Mouse (Mus musculus) T-helper 1 cell (primary cell): ENCODE measurements around the gene Arpc1b.
"Not testable (repeated sequence)": the region's sequence is repeated elsewhere in the genome, so short reads cannot be mapped to it uniquely, and the experiment has no call there.

Experiments
- in situ Hi-C: fragments of 300-600 bp; cut with MboI, MseI; formaldehyde crosslinking; loops from one replicate; pipeline ENCODE4 v1.15.1; 2025; ENCODE audit warnings: high pct_unique_total_duplicates

The Arpc1b gene

DNA sequence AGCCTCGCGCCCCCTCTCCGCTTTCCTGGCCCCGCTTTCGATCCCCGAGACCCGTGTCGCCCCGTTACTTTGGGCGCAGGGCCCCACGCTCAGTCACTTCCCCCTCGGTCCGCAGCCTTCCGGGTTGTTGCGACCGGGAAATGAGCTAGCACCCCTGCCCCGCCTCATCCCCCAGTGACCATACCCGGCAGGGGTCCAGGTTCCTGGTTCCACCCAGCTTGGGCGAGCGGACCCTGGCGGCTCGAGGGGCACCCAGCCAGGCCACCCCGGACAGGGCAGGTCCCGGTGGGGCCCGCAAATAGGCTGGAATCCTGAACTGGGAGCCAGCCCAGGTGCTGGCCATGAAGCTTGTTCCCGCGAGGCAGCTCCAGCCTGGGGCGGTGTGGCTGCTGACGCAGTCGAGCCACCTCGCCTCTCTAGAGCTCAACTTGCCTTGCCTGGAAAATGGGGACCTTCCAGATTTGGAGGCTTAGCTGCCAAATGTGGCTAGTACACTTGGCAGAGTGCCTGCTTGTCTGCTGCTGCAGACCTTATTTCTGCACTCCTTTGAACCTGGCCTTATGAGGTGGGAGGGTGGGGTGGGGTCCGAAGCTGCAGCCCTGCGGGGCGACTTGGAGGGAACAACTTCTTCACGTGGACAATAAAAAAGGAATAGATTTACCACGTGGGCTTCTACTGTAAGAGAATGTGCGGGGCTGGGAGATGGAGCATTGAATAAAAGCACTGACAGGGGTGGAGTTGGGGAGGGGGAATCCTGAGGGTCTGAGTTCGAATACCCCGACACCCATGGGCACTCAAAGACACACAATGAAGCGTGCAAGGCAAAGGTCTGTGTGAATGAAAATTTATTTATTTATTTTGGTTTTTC lies 825 bp downstream of the Arpc1b start:
- in situ Hi-C loops, result no loop called here

DNA sequence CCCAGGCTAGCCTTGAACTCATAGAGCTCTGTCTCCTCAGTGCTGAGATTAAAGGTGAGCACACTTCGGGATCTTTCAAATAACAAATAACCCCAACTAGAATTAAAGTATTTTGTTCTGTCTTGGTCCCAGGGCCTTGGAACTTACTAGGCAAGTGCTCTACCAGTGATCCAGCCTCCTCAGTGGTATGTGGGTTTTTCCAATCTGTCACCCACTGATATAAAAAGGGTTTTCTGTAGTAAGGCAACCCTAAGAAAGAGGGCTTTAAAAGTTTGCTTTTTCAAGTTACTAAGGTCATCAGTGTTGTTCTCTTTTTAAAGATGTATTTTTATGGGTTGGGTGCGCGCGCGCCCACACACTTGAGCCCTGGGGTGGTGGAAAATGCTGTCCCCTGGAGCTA lies 1.7 kb downstream of the Arpc1b start:
- in situ Hi-C loops, result no loop called here

DNA sequence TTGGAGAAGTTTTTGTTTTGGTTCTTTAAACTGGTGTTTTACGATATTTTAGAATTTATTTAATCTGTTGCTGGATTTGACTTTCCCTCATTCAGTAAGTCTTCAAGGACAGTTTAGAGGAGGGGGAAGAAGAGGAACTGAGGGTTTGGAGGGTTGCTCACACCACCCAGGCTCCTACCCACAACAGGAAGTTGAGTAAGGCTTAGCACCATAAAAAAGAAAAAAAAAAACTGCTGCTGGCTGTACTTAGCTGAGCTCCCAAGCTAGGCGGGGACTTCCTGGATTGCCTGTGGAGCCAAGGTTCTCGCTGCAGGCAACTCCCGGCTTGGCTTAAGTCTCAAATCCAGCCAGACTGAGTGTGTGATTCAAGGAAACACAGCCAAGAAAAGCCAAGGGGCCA lies 2.3 kb downstream of the Arpc1b start:
- in situ Hi-C loops, result no loop called here

DNA sequence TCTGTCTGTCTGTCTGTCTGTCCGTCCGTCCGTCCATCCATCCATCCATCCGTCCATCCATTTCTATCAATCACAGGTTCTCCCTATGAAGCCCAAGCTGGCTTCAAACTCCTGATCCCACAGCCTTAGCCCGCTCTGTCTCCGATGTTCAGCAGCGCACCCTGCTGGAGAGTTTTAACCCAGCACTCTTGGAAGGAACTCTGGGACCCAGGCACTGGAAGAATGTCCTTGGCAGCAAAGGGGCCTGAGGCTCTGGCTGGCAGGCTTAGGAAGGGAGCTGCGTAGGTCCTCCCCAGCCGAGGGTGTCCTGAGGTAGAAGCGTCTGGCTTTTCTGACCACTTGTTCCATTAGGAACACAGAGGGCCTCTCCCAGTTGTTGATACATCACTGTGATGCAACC lies 2.9 kb downstream of the Arpc1b start:
- in situ Hi-C loops, result no loop called here

DNA sequence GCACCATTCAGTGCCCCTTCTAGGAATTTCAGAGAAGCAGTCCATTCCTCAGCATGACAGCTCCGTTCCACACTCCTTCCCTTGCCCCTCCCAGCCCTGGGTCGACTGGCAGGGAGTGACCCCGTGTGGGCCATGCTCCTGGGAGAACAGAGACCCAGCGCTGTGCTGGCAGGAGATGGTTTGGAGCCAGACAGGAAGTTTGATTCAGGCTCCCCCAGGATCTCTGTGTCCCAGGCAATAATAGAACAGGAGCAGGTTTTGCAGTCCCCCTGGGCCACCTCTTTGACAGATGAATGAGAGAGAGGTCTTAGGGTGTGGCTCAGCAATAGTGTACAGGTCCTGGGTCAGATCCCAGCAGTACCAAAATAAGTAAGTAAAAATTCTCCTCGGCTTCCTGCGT lies 4.0 kb downstream of the Arpc1b start:
- in situ Hi-C loops, result no loop called here

DNA sequence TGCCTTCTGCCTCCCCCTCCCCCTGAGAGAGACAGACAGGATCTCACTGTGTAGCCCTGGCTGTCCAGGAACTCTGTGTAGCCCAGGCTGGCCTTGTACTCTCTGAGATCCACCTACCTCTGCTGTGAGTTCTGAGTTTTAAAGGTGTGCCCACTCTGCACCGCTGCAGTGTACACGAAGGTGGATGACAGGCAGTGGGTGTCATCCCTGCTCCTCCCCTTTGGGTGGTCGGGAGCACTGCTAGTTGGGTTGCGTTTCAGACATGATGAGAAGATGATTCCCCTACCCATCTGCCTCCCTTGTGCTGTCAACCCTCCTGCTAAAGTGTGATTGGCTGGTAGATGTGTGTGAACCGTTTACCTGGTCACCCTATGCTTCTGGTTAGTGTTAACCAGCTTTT lies 4.4 kb downstream of the Arpc1b start:
- in situ Hi-C loops, result no loop called here

DNA sequence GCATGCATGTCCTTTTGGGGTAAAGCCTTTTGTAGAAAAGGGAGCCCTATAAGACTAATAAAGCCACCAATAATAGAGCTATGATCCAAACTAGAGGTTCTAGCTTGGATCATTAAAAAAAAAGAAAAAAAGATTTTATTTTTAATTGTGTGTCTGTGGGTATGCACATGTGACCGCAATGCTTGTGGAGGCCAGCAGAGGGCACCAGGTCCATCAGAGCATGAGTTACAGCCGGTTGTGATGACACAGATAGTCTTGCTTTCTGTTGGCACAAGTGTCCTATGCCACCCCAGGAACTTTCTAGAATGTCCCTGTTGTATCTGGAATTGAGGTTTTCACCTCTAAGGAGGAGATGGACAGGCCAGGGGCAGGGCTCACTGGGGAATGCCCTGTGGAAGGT lies 5.4 kb downstream of the Arpc1b start:
- in situ Hi-C loops, result no loop called here

DNA sequence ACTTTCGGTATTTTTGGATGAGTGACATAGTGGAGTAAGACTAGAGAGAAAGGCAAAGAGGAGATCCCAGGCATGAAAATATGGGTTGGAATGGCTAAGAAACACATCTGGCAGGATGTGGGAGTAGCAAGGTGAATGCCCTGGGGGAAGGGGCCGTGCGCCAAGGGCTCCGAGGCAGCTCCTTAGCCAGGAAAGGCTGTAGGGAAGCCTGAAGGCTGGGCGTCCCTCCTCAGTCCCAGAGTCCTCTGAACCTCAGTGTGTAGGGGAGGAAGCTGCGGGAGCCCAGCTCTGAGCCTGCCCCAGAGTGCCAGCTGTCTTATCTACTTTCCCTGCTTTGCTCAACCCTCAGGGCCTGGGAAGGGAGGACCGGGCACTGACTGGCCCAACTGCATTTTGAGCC lies 6.9 kb downstream of the Arpc1b start:
- in situ Hi-C loops, result no loop called here

DNA sequence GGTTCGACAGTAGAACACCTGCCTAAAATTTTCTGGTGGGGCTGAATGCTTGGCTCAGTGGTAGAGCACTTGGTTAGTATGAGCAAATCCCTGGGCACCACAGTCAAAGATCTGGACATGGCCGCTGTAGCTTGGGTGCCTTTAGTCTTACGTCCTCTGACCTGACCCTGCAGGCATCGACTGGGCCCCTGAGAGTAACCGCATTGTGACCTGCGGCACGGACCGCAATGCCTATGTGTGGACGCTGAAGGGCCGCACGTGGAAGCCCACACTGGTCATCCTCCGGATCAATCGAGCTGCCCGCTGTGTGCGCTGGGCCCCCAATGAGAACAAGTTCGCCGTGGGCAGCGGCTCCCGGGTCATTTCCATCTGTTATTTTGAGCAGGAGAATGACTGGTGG lies 9.4 kb downstream of the Arpc1b start:
- in situ Hi-C loops, result no loop called here

DNA sequence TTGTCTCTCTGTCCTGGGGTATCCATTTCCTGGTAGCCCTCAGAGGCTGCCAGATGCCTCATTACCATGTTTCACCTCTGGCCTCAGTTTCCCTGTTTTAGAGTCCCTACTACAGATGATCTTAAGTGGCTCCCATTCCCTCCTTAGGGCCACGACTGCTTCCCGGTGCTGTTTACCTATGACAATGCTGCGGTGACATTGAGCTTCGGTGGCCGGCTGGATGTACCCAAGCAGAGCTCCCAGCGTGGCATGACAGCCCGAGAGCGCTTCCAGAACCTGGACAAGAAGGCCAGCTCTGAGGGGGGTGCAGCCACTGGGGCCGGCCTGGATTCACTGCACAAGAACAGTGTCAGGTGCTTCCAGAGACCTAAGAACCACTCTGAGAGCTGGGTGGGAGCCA lies 12.6 kb downstream of the Arpc1b start:
- in situ Hi-C loops, result no loop called here

DNA sequence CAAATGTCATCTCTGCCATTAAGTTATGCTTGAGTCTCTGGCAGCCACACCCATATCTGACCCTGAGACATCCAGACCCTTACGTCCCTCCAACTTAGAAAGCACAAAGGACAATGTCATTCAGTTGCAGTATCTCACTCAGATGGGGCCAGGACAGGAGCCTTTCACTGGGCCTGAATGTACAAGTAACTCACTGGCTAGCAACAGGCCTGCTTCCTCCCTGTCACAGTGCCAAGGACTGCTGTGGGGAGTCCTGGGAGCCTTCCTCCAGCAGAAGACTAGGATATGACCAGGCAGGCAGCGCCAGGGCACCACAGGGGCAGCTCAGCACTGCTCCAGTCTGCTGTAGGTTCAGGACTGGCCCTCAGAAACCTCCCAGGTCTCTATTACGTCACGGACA lies 15.1 kb downstream of the Arpc1b start:
- in situ Hi-C loops, result no loop called here

DNA sequence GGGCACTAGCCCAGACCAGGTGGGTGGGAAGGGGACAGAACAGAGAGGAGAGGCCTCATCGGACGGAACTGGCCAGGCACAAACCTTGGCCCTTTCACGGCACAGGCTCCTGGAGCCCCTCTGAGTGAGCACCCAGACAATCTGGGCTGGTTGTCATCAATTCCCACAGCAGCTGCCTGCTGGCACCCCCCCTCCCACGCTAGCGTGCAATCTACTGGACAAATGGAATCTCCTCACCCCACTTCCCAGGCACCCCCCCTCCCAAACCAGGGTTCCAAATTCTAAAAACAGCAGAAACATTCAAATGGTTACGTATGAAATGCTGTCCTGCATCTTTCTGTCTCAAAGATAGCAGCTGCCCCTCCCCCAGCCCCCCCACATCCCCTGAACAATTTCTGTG lies 15.8 kb downstream of the Arpc1b start:
- in situ Hi-C loops, result not testable (repeated sequence)

DNA sequence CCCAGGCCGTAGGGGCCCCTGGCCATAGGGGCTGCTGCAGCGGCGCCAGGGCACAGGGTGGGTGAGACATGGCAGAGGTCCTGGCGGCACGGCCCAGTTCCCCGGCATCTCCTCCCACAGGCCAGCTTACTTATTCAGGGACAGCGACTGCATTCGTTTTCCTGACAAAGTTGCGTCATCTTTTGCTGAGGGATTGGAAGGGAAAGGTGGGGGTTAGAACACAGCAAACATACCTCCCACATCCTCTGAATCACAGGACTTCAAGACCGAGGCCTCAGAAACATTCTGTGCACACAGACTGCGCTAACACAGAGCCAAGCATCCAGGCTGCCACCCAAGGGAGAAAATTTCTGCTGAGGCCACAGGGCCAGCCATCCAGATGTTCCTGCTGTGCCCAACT lies 16.2 kb downstream of the Arpc1b start:
- in situ Hi-C loops, result no loop called here

DNA sequence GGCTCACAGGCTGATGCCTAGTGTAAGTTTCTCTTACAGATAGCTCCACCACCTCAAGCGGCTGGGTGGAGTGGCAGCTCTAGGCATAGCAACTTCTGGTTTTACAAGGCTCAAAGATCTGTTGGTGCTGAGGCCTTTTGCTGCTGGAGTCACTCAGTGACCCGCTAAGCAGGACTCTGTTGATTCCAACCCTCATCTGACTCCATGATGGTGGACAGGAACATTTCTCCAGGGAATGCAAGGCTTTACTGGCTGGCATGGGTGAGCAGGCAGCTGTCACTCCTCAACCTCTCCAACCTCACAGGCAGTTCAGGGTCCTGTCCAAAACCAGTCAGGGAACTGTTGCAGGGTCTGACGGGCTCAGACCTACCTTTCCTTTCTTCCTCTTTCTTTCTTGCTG lies 17.0 kb downstream of the Arpc1b start:
- in situ Hi-C loops, result no loop called here

DNA sequence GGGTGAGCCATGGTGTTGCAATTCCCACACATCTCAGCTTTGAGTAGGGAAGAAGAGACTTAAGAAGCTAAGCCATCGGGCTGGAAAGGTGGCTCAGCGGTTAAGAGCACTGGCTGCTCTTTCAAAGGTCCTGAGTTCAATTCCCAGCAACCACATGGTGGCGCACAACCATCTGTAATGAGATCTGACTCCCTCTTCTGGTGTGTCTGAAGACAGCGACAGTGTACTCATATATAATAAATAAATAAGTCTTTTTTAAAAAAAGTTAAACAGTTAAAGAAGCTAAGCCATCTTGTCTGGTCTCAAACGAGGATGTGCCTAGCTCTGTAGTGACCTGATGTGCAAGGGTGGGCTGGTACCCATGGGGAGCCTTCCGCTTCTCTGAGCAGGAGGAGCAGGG lies 19.3 kb downstream of the Arpc1b start:
- in situ Hi-C loops, result not testable (repeated sequence)

DNA sequence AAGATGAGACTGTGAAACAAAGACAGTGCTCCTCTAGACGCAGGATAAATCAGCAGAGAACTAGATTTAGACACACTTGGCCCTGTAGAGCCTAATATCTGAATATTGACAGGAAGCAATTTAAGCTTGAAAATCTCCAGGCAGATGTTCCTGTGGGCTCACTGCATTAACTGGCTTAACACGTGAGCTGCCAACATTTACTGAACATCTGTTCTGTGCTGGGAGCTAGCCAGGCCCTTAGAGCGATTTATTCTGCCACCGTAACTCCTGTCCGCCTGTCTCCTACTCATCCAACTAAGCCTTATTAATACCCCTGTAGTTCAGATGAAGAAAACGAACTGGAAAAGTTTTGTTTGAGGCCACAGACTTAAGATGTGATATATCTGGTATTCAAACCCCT lies 24.8 kb downstream of the Arpc1b start:
- in situ Hi-C loops, result no loop called here

DNA sequence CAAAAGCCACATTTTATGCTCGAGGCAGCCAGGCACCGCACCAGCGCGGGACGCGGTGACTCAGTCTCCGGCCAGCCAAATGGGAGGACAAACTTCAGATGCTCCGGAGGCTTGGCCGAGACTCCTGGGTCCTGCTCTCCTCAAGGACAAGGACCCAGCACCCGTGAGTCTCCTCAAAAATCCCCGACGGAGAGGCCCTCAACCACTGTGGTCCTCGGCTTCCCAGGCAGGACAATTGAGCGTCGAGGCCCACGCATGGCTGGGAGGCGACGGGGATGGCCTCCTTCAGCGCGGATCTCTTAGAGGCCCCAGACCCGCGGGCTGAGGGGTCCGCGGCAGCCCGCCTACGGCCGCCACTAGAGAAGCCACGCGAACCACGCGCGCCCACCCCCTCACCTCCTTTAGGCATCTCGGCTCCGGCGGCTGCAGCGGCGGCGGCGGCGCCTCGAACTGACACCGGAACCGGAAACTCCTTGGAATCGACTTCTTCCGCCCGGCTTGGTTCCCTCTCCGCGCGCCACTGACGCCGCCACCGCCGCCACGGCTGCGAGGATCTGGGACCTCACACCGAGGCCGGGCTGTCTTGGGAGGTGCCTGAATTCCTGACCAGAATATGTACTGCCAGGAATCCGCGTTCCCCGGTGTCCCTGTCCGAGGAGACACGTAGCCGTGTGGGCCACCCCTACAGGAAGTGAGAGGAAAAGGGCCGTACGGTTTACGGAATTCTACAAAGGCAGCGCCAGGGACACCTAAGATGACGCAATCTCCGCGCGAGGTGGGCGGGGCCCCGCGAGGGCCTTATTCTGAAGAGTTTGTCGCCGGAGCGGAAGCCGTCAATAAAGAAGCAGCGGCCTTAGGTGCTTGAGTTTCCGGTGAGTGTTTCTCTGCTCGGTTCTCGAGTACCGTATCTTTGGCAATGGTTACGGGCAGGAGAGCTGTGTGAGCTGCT lies 25.8 kb downstream of the Arpc1b start, which contains the start of the genes Pdap1 and Bud31:
TSS of gene Pdap1 (minus strand) at position 668 of the 949 bp plus-strand sequence.
TSS of gene Bud31 (plus strand) at position 792 of the 949 bp plus-strand sequence.
- in situ Hi-C loops, result no loop called here

DNA sequence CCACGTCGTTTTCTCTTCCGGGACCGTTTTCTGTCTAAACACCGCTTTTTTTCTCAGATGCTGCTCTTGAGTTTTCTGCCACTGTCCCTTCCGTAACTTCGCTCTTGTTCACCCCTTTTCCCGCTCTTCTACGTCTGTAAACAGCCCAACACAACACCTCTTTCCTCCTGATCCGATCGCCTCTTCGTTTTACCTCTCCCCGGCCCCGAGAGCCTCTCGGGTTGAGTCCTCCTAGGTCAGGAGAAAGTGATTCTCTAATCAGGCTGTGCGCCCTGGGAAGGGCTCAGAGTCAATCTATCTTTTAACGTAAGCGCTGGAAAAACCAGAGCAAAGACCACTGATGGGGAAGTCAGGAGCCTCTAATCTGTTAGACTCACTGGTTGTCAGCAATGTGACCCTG lies 26.6 kb downstream of the Arpc1b start:
- in situ Hi-C loops, result no loop called here

DNA sequence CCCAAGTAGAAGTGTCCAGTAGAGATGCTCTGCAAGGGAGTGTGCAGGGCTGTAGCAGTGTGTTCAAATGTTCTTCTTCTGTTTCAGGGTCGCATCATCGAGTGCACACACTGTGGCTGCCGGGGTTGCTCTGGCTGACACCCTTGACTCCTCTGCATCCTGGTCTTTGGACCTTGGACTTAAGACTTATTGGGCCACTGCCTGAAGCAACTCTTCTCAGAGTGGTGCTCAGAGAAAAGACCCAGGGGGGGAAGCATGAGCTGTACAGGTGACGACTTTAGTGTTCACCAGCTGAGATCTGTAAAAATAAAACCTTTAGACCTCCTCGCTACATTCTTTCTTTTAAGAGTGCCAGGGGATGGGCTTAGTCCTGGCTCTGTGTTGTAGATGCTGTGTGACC lies 33.7 kb downstream of the Arpc1b start:
- in situ Hi-C loops, result no loop called here

DNA sequence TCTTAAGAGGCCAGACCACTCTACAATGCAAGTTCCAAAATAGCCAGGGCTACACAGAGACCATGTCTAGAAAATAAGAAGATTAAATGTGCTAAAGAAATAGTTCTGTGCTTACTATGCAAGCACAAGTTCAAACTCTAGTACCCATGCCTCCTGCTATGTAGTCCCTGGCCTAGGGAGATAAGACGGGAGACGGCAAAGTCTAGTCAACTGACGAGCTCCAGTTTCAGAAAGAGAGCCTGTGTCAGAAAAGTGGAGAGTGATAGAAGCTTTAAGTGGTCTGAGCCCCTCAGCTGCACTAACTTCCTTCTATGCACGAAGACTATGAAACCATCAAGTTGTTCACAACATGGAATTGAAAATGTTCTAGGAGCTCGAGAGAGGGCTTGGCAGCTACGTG lies 35.3 kb downstream of the Arpc1b start:
- in situ Hi-C loops, result no loop called here

DNA sequence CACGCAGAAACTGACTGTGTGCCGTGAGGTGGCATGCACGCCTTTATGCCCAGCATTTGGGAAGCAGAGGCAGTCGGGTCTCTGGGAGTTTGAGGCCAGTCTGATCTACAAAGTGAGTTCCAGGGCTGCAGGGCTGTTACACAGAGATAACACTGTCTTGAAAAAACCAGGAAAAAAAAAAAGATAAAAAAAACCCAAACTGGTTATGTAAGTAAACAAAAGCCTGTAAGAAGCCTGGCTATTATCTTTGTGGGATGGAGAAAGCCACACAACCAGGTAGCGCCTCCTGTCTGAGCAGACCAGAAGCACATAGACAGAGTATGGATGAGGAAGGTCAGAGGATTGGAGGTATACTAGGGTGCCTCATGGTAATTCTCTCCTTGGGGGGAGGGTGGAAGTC lies 38.7 kb downstream of the Arpc1b start:
- in situ Hi-C loops, result no loop called here

DNA sequence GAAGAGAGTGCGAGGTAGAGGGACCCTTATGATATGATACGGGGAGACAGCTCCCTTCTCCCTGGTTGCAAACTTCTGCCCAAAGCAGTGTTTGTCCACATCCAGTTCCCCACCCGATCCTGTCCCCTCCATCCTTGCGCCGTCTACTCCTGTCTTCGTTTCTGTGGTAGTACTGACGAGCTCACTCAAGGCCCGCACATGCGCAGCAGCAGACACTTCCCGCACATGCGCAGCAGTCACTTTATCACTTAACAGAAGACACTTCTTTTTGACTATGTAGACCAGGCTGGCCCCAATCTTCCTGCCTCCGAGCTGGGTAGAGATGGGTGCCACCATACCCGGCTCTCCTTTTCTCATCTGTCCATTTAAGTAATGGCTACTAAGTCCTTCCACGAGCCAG lies 47.3 kb downstream of the Arpc1b start:
- in situ Hi-C loops, result loop anchor here (10.0 kb wide), 1 partner anchor 1793 kb away; no protein-coding TSS in a partner anchor
